Mouse (Mus musculus) kidney, adult 2 months (tissue): ENCODE data around the gene Nlgn2.

ENCODE experiments used
- CTCF ChIP-seq: fragments of 200-500 bp; conservative IDR thresholded peaks from 2 replicates; pipeline ENCODE4 v1.5.1; 2011; ENCODE audit warnings: low read depth, mild to moderate bottlenecking, control low read depth, low read length, moderate library complexity, mixed read lengths; ENCODE audit not compliant: insufficient read depth, insufficient read length
- POLR2A ChIP-seq: fragments of 200-500 bp; IDR thresholded peaks from one replicate; pipeline ENCODE4 v1.6.1; 2011; ENCODE audit warnings: low read depth, low read length, control low read depth

GRCm38 (mm10) chr11:69818365-69818764 is 19.2 kb downstream of the Nlgn2 start, which contains the start of gene Spem2:
- TF ChIP-seq CTCF (no peak), POLR2A (no peak)
